Mouse (Mus musculus) left cerebral cortex, adult 8-10 months (tissue): Measurements from ENCODE around the gene Smim24. TPM values are rescaled to one million over a fixed set of nuclear protein-coding genes. Genes with fewer than 3 reads are reported as not detected.

Source experiments
- DNase-seq, 2 experiments: peaks; one replicate each; pipeline ENCODE4 v3.0.0; 2022; ENCODE audit warnings: low spot score in 2 of 2
- total RNA-seq, 4 experiments: library from RNA; stranded (reverse); gene quantifications; 2 replicates each; pipeline ENCODE4 v1.2.4; 2022

Gene Smim24
- 1 to 10 TPM in 2 of 4 experiments, under 1 TPM in 2; 0.50 to 1.6 (median 0.84) TPM for total RNA-seq

GRCm38 (mm10) chr10:81392781-81393185 is at the start of gene Smim24:
TSS of gene Smim24 (plus strand) at chr10:81393051.
- DNase-seq: no peak

DNA sequence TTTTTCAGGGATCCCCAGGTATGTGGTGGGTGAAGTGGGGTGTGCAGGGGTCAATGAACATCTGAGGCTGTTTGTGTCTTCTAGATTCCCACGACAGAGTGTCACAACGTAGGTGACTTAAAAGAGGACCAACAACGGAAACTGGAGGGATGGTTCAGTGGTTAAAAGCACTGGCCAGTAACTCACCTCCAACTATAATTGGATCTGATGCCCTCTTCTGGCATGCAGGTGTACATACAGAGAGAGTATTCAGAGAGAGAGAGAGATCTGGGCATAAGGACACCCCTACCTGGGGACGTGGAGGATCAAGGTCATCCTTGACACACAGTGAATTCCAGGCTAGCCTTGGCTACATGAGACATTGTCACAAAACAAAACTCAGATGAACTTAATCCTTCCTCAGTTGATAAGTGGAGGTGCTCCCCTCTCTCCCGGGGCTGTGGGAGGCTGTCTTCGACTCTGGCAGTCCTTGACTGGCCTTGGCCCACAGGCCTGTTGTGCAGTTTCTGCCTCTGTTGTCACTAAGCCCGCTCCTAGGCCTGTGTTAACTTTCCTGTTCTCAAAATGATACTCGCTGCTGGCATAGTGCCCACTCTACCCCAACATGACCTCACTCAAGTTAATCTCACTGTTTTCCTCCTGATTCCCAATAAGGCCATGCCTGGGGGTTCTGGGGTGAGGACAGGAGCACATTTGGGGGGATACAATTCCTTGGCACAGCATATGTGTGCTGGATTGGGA is 48.3 kb upstream of the Smim24 start:
- no peak for DNase-seq

- DNase-seq: no peak
Observed at GRCm38 (mm10) chr10:81345162-81345534, 47.7 kb upstream of the Smim24 start.

DNA sequence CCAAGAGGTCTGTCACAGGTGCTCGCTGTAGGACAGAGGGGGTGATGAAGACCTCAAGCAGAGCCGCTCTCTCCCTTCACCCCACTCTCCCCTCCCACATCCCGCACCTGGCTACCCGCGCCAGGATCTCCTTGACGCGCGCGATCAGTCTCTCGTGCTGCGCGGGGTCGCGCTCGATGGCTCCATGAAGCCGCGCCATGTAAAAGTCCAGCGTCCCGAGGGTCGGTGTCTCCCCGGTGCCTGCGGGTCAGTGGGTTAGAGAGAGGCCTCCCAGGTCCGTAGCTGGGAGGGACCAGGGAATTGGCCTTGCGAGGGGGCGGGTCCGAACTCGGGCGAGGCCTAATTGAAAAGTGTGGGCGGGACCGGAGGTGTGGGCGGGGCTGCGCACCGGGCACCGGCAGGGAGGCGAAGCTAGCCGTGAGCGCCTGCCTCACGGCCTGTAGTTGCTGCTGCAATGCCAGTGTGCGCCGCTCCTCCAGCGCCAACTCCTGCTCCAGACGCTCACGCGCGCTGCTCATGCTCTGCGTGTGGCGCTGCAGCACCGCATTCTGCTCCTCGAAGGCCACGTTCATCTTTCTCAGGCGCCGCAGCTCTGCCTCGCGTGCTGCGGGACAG is 46.3 kb upstream of the Smim24 start:
- DNase-seq: no peak

- no peak for DNase-seq
Observed at GRCm38 (mm10) chr10:81349146-81349545, 43.7 kb upstream of the Smim24 start.

- no peak for DNase-seq
Observed at GRCm38 (mm10) chr10:81349961-81350350, 42.9 kb upstream of the Smim24 start.

DNA sequence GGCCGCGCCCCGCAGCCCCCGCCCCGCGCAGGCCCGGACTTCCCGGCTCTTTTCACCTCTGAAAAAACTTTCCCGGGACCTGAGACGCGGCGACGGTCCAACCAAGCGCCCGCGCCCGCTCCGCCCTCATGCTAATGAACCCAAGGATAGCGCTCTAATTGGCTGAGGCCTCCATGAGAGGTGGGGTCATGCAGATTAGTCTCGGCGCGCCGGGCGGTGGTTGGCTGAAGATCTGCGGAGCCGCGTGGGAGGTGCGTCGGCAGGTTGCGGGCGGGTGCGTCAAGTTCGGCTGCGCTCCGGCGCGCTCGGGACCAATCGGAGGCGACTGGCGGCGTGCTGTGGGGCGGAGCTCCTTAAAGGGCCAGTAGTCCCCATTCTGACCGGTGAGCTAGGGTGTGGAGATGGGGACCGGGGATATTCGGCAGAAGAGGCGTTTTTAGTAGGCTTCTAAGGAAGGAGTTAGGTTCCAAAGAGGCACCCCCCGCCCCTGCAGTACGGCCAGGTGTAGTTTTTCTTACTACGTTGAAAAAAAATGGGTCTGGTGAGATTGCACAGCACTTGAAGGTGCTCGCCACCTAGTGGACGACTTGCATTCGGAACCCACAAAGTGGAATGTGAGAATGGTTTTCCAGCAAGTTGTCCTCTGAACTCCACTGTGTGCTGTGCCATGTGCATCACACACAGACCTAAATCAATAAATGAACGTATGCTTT is 42.3 kb upstream of the Smim24 start, which contains the start of gene Hmg20b:
TSS of gene Hmg20b (minus strand) at position 130 of the 713 bp plus-strand sequence.
- peak; percentile 98 to 99 for DNase-seq

DNA sequence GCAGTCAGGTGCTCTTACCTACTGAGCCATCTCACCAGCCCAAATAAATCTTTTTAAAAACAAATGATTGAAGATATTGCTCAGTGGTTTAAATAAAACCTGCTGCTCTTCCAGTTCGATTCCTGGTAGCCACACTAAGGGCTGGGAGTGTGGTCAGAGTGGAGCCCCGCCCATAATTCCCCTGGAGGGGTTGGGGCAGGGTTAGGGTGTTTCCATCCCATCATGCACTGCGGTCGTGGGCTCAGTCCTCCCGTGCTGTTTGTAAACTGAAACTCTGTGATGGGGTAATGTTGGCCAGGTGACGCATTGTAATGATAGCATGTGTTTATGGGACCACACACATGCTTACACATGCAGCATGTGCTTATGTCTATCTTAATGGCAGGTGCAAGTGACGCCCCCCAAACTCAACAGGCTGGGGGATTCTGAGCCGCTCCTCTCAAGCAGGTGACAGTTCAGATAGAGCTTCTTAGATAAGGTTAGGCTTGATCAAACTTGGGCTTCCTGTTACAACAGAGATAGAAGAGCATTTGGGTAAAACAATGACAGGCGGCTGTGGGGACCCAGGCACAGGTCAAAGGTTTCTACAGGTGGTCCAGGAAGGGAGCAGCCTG is 41.1 kb upstream of the Smim24 start:
- DNase-seq: no peak

DNA sequence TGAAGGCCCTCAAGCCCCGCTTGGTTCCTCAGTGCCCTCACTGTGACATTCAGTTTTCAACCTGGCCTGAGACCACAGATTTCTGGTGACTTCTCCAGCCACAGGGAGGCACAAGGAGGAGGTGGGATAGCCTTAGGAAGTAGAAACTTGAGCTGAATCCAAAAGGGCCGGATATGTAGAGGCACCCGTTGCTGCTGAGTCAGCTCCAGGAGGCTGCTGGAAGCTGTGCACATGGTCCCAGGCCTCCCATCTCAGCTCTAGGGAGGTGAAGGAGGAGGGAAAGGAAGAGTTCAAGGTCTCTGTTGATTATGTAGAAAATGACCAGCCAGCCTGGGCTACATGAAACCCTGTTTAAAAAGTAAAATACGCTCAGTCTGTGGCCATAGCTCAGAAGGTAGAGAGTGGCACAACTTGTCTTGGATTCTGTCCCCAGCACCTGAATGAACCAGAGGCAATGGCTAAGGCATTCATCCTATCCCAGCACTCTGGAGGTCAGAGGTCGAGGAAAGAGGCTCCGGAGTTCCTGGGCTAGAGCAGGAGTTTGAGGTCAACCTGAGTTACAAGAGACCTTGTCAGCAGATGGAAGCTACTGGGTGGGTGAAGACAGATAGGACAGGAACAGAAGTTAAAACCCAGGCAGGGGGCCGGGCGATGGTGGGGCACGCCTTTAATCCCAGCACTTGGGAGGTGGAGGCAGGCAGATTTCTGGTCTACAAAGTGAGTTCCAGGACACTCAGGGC is 37.9 kb upstream of the Smim24 start:
- DNase-seq: no peak

DNA sequence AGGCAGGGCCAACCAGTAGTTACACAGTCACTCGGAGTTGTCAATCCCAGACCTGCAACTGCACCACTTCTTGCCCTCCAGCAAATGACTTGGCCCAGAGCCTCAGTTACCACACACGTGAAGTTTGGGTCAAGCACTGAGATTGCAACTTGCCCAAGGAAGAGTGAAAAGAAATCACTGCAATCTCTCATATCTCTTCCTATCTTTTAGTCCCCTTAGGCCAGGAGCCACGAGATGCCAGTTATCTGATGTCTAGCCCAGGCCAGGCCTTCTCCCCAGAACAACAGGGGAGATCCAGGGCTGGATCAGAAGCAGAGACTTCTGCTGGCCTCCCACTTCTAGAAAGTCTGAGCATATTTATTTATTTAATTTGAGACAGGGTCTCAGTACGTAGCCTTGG is 37.3 kb upstream of the Smim24 start:
- DNase-seq: no peak

GRCm38 (mm10) chr10:81356352-81356990 is 36.4 kb upstream of the Smim24 start:
- DNase-seq: no peak

DNA sequence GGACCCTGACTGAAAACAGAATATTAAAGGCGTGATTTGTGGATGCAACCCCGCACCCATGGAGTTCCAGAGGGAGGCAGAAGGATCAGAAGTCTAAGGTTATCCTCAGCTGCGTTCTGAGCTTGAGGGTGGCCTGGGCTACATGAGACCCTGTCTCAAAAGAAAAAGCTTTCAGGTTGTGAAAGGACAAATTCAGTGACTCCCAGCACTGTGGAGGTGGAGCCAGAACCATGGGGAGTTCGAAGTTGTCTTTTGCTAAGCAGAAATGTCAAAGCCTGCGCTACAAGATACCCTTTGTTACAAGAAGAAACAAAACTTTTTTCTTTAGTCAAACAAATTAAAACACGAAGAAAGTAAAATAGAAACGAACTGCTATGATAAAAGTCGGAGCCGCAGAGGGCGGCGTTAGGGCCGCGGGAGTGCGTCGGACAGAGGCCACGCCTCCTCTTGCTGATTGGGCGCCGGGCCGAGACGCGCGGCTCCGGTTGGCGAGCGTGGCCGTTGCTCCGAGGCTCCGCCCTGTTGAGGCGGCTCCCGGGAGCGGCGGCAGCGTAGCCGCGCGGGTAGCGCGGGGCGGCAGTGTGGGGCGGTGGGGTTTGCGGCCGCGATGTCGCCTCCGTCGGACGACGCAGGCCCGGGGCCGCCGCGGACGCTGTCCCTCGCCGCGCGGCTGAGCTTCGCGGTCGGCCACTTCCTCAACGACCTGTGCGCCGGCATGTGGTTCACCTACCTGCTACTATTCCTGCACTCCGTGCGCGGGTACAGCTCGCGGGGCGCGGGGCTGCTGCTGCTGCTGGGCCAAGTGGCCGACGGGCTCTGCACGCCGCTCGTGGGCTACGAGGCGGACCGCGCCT is 35.6 kb upstream of the Smim24 start, which contains the start of gene Mfsd12:
TSS of gene Mfsd12 (plus strand) at position 501 of the 854 bp plus-strand sequence.
- DNase-seq: peak; percentile 75 to 81

GRCm38 (mm10) chr10:81358209-81358608 is 34.6 kb upstream of the Smim24 start:
- DNase-seq: no peak

- no peak for DNase-seq
Observed at GRCm38 (mm10) chr10:81358841-81359240, 34.0 kb upstream of the Smim24 start.

DNA sequence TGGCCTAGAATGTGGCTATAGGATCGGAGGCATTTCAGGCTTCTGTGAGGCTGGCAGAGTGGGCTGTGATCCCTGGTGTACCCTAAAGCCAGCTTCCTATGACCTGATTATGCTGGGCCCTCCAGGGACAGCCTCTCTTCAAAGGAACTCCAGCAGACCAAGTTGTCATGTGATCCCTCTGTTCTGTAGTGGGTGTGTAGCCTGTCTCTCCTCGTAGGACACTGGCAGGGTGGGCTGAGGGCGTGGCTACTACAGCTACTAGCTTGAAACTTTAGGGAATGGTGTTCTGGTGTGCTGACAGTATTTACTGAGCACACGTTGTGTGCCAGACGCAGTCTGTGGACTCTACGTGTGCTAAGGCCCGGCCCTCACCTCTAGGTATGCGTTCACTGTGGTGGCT is 32.1 kb upstream of the Smim24 start:
- DNase-seq: no peak

GRCm38 (mm10) chr10:81362336-81362949 is 30.4 kb upstream of the Smim24 start:
- no peak for DNase-seq

DNA sequence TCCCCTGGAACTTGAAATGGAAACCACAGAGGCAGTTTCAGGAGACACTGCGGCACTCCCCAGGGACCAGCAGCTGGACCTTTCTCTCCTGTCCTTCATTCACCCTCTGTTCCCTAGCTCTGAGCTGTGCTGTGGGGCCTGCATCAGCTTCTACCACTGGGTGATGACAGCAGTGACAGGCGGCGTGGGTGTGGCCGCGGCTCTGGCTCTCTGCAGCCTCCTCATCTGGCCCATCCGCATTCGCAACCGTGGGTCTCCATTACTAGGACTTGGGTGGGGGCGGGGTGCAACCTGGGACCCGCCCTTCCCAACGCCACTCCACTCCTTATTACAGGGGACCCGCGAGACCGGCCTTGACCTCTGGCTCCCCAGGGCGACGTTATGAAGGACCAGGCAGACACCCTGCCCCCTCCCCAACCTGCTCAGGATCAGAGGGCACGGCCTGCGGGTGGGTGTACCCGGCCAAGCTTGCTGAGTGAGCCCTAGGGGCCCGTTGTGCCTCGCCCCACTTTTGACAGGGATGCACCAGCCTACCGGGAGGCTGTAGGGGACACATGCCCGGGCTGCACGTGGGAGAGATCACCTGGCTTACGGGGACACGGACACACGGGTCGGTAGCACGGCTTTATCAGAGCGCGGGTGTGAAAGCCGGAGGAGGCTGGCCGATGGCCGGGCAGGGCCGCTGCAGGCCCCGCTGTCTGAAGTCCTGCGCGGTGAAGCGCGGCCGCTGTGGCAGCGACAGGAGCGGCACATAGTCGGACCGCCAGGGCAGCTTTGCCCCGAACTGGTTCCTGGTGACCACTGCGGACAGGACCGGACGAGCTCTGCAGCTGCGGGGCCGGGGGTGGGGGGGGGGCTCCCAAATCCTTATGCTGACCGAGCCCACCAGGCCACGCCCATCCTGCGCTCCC is 29.2 kb upstream of the Smim24 start:
- DNase-seq: no peak

DNA sequence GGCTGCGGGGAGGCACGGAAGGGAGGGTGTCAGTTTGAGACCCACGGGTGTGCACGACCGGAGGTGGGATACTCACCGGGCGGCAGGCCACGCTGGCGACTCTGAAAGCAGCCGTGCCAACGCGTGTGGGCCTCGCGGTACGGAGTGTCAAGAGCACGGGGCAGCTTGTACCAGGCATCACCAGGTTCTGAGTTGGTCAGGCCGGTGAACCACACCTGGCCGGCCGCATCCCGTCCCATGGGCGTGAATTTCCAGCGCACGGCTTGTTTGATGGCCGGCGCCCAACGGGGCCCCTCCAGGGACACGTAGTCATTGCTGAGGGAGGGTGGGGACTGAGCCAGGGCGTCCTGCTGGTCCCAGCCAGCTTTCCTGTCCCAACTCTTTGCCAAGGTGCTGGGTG is 28.2 kb upstream of the Smim24 start:
- no peak for DNase-seq
